Mouse (Mus musculus): ENCODE results near the gene Cd200r4.

DNA sequence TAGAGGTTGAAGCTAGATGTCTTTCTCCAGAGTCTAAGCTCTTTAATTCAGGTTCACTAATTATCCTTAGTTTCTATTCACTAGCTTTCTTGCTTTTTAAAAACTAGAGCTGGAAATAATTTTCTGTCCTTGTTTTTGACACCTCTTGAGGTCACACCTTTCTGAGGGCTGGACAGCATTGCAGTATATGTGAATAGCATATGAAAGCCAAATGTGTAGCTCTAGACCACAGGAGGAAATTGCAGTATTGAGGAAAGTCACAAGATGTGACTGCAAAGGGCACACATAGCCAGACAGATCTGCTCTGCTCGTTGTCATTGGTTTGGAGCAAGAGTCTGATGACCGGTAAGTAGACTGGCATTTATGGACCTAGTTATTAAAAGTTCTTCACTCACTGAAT is 55.3 kb downstream of the Cd200r4 start, which contains the start of gene Cd200r2:
- TF ChIP-seq EP300 (optimal IDR thresholded peaks at IDR 0.05) (no peak), CTCF (IDR thresholded peaks at IDR 0.05; ENCODE audit: low read depth) (no peak)
